Mouse (Mus musculus): ENCODE measurements around the gene Eya3.
"Not testable (repeated sequence)": the region's sequence is repeated elsewhere in the genome, so short reads cannot be mapped to it uniquely, and the experiment has no call there.

Eya3 gene

DNA sequence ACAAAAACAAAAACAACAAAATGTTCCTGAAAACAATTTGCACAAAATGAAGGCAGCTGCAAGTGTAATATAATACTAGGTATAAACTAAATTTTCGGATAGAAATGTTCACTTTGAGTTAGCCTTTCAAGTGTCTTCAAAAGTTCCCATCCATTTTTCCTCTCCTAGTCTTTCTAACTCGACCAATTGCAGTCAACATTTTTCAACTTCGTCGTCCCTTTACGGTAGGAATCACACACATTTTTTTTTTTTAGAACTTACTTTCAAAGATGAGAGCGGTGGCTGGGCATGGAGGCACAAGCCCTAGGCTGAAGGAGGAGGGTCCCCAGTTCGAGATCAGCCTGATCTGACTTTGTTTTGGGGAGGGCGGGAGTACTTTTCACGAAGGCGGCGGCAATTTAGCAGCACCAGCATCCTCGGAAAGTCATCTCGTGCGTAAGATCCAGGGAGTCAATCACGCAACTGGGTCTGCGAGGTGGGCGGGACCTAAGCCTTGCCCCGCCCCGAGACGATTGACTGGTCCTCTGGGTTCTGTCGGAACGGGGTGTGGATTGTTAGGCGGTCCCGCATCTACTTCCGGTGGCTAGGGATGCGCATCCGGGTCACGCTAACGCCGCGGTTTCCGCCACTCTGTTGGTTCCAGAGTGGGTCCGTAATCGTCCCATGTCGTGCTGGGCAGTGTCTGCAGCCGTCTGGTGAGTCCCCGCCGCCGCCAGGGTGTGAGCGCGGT lies at the start of gene Eya3:
Gene Eya3, plus strand, starts transcription at position 527 of the 730 bp plus-strand sequence.
- DNase-seq (ENCODE audit: low read depth), result peak; percentile 97

DNA sequence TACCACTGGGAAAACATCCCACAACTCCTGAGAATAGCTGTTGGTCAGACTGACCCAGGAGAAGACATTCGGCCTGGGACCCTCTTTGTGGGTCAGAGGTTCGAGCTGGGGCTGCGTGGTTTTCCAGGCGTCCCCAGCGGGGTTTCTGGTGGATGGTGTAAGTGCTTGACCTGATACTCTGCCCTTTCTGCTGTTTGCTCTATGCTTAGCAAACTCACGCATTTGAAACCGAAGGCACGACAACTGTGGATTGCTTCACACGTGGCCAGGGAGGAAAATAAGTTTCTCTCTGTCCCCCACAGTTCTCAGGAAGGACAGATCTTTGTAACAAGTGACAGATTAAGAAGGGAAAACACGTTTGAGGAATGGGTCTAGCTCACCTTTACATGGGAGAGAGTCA lies 48.1 kb upstream of the Eya3 start:
- no peak for DNase-seq (ENCODE audit: low read depth)

DNA sequence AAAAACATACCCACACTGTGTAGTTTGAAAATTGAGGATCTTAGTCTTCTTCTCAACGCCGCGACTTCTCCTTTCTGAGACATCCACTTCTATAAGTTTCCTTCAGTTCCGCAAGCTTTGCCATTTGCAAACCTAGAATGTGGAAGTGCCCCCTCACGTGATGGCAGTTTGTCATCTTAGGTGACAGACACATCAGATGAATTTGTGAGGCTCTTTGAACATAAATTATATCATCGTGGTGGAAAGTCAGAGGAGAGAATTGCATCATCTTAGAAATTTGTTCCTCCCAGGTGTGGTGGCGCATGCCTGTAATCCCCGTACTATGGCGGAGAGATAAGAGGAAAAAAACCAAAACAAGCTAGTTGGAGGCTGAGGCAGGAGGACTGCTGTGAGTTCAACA lies 45.8 kb upstream of the Eya3 start:
- peak; percentile 13 for DNase-seq (ENCODE audit: low read depth)

DNA sequence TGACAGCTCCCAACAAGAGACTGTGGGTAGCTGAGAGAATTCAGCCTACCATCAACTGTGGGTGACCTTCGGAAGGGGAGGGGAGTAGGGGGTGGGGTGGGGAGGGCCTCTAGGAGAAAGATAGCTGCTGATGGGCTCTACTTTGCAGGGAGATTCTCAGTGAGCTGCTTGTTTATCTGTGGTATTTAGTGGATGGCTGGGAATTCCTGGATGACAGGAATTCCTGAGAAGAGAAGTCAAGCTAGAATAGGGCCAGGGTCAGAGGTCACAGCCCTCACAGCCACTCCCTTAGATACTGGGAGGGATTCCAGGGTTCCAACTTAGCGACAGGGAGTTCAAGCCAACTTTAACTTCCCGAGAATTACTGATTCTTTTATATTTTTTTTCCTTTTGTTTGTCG lies 44.6 kb upstream of the Eya3 start:
- no peak for DNase-seq (ENCODE audit: low read depth)

DNA sequence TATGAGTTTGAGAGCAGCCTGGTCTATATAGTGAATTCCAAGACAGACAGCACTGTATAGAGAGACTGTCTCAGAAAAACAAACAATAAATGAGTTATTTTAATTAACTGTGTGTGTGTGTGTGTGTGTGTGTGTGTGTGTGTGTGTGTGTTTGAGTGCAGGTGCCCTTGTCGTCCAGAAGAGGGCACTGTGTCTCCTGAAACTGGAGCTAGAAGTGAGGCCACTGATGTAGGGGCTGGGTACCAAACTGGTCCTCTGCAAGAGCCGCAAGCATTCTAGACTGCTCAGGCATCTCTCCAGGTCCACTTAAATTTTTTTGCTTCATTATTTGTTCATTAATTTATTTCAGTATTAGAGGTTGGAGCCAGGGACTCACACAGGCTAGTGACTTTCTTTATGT lies 39.9 kb upstream of the Eya3 start:
- DNase-seq (ENCODE audit: low read depth), result no peak

DNA sequence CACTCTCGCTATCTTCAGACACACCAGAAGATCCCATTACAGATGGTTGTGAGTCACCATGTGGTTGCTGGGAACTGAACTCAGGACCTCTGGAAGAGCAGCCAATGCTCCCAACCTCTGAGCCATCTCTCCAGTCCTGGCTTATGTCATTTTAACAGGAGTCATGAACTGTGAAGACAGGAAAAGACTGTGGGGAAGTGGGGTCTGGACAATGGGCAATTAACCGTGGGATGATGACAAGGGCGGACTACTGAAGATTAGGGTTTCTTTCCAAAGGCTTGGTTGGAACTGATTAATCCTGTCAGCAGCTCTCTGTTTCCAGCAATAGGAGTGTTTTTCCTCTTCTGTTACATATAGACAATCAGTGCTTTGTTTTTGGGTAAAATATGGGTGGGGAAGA lies 39.0 kb upstream of the Eya3 start:
- DNase-seq (ENCODE audit: low read depth), result no peak

DNA sequence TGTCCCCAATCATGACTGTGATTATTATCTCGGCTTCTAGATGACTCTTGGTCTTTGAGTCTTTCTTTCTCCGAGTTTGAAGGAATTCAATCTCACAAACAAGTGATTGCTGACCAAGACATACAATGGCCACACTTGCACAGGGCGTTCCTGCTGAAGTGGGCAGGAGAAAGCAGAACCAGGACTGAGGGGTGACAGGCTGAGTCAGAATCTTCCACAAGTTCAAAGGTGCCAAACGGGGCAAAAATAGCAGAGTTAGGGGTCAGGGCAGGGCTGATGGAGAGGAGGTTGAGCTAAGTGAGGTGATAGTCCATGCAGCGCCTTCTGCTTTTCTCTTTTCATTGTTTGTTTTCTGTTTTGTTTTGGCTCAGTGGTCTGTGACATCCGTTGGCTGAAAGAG lies 38.3 kb upstream of the Eya3 start:
- DNase-seq (ENCODE audit: low read depth), result no peak

DNA sequence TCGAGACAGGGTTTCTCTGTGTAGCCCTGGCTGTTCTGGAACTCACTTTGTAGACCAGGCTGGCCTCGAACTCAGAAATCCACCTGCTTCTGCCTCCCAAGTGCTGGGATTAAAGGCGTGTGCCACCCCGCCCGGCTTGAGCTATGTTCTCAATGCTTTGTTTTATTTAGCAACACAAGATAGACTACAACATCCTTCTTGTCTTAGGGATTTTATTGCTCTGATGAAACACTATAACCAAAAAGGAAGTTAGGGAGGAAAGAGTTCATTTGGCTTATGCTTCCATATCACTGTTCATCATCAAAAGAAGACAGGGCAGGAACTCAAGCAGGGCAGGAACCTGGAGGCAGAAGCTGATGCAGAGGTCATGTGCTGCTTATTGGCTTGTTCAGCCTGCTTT lies 37.5 kb upstream of the Eya3 start:
- DNase-seq (ENCODE audit: low read depth), result not testable (repeated sequence)

DNA sequence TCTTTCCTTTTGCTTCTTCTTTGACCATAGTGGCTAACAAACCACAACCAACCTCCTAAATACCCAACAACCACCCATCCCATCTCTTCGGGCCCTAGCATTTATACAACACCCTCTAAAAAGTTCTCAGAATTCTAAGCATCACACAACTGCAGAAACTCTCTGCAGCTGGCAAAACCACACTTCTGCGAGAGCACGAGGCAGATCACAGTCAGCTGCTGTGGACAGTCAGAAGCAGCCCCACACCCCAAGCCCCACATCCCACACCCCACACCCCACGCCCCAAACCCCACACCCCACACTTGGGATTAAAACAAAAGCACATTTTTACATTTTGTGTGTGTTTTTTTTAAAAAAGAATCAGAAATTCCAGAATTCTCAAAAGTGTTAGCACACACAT lies 35.3 kb upstream of the Eya3 start:
- no peak for DNase-seq (ENCODE audit: low read depth)

DNA sequence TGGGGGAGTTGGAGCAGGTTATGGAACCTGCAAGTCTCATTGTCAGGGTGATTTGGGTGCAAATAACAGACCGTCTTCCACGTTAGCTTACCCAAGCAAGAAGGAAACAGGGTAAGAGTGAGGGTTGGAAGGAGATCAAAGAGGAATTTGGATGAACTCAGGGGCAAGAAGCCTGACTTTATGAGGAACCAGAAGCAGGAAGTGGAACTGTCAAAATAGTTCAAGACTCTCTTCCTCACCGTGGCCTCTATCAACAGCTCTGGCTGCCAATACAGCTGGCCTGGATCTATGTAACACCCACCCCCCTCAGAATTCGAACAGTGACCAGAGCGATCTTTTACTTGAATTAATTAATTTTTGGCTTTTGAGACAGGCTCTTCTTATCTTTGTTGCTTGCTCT lies 33.0 kb upstream of the Eya3 start:
- no peak for DNase-seq (ENCODE audit: low read depth)

DNA sequence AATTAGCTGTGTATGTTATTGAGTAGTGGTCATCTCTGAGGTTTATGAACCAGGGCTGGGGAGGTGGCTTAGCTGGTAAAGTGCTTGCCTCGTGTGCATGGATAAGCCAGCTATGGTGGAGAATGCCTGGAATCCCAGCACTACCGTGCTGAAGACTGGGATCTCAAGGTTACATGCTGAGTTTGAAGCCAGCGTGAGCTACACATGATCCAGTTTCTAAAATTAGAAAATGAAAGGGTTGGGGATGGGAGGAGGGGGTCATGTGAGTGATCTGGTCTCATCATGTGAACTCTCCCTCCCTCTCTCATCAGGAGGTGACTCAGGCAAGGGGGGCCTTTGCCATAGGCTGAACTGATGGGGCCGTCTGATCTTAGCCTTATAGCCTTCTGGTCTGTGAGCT lies 30.6 kb upstream of the Eya3 start:
- no peak for DNase-seq (ENCODE audit: low read depth)

DNA sequence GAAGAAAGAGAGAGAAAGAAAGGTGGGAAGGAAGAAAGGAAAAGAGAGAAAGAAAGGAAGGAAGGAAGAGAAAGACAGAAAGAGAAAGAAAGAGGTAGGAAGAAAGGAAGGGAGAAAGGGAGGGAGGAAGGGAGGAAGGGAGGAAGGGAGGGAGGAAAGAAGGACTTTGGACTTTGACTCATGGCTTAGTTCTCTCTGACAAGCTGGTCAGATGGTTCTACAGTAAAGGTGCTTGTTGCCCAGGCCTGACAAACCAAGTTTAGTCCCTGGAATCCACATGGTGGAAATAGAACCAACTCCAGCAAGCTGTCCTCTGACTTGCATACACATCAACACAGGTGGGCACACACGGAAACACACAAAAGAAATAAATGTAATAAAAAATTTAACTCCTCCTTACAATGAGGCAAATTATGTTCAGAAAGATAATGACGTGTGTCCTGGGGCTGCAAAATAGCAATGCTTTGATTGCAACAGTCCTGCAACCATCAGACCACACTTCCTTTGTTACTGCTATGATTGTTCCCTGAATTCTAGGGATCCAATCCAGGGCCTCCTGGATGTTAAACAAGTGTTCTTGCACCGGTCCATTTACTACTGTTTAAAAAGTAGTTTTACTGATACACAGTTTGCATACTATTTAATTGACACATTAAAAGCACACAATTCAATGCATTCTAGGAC lies 28.3 kb upstream of the Eya3 start:
- DNase-seq (ENCODE audit: low read depth), result no peak

DNA sequence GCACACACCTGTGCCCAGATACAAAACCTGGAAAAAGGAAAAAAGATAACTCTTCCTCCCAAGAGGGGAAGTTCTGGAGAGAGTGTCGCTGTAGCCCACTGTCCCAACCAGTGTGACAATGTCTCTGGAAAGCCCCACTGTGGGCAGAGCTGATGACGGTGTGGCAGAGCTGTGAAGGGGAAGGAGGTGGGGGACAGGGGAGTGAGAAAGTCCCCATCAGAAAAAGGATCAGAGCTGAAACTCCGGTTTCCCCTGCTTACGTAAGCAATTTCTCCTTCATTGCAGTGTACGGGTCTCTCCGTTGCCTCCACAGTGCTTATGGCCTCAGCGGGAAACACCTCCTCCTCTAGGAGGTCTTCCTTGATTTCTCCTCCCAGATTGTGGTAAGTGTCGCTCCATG lies 27.5 kb upstream of the Eya3 start:
- DNase-seq (ENCODE audit: low read depth), result no peak

DNA sequence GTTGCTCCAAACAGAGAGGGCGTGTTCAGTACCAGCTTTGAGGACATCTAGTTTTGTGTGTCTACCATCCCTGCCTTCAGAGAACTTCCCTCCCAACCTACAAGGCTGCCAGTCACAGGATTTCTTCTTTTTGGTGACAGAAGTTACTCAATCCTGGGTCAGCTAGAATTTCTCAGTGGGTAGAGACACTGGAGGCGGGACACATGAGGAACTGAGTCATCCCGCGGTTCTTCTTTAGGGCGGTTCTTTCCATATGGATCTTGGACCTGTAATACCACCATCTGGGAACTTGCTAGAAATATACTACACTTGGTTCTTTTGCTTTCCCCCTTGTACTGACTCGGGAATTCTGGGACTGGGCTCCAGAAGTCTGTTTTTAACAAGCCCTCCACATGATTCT lies 20.9 kb upstream of the Eya3 start:
- no peak for DNase-seq (ENCODE audit: low read depth)

DNA sequence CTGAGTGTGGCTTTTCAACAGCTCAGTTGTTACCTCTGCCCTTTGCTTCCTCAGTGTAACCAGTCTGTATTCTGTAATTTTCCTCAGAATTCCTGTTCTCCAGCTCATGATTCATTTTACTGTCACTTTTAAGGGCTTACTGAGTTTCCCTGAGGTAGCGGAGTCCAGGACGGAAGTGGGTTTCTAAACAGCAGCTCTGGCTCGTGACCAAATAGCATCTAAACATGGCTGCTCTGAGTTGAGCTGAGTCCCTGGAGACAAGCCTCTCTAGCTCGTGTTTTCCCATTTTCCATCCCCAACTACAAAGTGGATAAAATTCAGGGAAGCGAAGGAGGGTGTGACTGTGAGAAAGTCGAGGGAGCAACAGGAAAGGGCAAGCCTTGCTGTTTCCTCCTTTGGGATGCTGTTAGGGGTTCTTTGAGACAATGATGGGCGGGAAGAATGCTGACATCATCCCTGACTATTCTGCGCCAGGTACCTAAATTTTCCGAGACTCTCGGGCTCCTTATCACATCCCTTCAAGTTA lies 19.9 kb upstream of the Eya3 start:
- no peak for DNase-seq (ENCODE audit: low read depth)

DNA sequence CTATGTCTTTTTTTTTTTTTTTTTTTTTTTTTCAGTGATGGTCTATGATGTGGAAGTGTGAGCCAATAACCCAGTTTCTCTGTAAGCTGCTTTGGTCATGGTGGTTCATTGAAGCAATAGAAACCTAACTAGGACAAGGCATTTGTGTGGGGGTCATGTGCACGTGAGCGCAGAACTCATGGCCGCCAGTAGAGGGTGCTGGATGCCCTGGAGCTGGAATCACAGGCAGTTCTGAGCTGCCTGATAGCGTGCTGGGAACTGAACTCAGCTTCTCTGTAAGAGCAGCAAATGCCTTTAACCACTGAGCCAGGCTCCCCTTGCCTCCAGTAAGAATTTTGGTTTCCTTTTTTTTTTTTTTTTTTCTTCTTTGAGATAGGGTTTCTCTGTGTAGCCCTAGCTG lies 18.7 kb upstream of the Eya3 start:
- DNase-seq (ENCODE audit: low read depth), result no peak

DNA sequence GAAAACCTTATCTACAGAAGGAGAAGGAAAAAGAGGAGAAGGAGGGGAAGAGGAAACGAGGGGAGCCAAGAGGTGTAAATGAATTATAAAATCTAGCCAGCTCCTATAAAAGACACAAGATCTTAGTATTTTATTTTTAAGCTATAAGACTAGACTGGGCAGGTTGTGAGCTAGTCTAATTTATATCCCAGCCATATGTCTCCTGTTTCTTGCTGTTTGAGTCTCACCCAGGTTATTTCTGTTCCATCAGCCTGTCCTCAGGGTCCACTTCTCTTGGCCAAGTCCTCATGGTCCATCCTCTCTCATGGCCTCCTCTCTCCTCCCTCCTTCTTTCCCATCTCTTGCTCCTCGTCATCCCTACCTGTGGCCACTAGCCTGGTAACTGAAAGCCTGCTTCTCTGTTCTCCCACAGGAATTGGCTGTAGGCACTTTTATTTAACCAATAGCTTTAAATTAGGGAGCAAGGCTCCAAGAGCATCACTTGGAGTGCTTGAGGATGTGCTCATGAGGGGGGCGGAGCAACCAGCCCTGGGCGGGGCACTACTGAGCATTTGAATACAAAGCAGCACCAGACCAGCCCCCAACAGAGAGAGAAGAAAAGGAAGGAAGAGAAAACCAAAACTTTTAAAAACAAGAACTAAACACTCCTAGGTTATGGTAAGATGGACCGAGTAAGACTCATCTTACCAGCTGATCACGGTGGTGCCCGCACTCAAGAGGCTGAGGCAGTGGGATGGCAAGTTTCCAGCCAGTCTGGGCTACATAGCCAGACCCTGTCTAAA lies 17.3 kb upstream of the Eya3 start:
- no peak for DNase-seq (ENCODE audit: low read depth)

DNA sequence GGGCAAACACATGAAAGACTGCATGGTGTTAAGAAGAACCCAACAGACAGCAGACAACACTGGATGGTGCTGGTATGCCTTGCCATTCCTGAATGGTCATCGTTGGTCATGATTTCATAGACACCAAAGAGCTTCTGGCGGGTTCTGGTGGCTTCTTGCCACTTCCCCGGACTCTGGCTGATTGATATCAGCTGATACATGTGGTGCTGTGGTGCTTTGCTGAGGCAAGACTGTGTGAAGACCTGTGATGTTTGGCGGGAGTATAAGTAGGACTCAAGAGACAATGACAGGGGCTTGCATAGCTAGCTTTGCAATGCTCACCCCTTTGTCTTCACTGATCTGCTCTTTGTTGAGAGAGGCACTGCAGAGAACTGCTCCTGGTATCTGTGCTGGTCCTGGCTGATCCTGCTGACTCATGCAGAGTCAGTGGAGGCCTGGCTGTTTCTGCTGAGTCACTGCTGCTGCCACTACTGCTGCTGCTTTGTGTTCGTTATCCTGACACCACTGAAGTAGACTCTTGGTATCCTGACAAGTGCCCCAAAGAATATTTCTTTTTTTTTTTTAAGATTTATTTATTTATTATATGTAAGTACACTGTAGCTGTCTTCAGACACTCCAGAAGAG lies 14.6 kb upstream of the Eya3 start:
- DNase-seq (ENCODE audit: low read depth), result no peak

DNA sequence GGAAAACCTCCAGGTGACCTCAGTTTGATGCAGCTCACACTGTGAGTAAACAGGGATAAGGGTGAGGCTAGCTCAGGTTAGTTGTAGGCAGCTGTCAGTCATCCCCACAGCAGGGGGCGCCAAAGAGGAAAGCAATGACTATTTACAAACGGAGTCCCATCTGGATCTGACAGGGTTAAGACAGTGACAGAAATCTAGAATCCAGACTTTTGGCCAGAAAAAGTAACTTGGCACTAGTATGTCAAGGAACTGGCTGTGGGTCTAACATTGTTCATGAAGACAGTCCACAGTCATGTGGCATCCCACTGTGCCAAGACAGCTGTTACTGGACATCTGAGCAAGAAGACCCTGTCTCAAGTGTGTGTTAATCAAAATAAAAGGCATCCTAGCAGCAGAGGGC lies 10.0 kb upstream of the Eya3 start:
- peak; percentile 81 for DNase-seq (ENCODE audit: low read depth)

DNA sequence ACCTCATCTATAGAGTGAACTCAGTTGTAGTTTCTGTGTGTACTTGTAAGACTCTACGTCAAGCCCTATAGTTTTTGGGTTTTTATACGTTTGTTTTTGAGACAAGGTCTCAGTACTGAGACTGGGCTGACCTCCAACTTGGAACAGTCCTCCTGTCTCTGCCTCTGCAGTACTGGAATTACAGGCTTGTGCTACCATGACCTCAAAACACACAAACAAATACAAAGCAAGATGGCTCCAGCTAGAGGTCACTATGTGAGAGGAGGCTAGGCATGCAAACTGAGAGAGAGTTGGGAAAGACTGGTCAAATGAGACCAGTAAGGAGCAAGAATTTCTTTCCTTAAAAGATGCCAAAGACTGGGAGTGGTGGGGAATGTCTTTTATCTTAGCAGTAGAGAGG lies 2.8 kb upstream of the Eya3 start:
- DNase-seq (ENCODE audit: low read depth), result no peak

DNA sequence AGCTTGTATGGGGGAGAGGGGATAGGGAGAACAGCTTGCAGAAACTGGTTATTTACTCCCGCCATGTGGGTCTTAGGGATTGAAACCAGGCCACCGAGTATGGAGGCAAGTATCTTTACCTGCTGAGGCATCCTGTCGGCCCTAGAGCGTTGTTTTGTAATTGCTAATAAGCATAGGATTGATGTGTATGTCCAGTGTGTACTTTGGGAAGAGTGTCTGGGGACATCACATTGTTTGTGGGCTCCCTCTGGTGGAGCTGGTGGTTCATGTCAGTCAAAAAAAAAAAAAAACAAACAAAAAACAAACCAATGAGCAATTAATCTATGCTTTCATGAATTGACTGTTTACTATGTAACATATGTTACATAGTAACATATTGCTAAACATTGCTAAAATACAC lies 2.2 kb upstream of the Eya3 start:
- peak; percentile 65 for DNase-seq (ENCODE audit: low read depth)

DNA sequence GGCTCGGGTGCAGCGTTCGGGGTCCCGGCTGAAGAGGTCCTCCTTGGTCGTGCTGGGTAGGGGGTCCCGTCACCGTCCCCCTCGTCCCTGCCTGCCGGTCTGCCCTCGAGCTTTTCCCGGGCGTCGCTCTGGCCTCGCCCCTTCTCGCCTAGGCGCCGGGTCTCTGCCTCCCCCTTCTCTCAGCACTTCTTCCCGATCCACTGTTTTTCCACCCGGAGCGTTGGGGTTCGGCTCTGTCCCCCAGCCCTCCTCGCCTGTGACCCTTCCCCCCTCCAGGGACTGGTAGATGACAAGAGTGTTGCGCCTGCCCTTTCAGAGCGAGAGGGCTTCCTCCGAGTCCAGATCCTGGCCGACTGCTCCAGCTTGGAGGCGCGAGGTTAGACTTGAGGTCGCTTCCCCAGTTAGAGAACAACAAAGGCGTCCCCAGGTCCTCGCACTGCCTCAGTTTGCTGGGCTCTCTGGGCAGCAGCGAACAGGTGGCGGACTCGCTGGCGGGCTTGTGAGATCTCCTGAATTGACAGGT lies 465 bp downstream of the Eya3 start:
- DNase-seq (ENCODE audit: low read depth), result peak; percentile 56

Data from naive thymus-derived CD4-positive, alpha-beta T cell, adult 2 months (primary cell).